Mouse (Mus musculus): ENCODE measurements around the gene Lrrk1.

GRCm38 (mm10) chr7:66241855-66242412, 146.2 kb downstream of the Lrrk1 start:
- TF ChIP-seq CTCF (IDR thresholded peaks at IDR 0.05; ENCODE audit: low read depth): no peak
- TF ChIP-seq EP300 (IDR thresholded peaks at IDR 0.05; ENCODE audit: low read depth): no peak

Measured in liver, postnatal 0 days (tissue).